Mouse (Mus musculus) left cerebral cortex, adult 9 months (tissue): ENCODE measurements around the gene Krt83.
"Not testable (repeated sequence)": the region's sequence is repeated elsewhere in the genome, so short reads cannot be mapped to it uniquely, and the experiment has no call there.

Source experiments
- DNase-seq, 2 experiments: peaks; one replicate each; pipeline ENCODE4 v3.0.0; 2022; ENCODE audit warnings: low spot score in 2 of 2

Gene Krt83

GRCm38 (mm10) chr15:101491431-101491830 lies at the start of gene Krt83:
Krt83 (minus strand) TSS chr15:101491512.
- DNase-seq, result no peak

DNA sequence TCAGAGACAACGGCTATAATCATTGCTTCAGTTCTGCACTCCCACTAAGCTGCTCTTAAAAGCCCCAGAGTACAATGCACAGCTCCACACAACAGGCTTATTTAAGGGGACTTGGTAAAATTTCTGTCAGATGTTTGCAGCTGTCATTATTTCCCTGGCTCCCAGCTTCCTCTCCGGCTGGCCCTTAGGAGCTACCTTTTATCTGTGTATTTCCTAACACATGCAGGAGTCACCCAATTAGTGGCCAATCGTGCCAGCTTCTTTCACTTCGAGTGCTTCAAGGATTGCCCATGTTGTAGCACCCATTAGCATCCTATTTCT lies 47.2 kb upstream of the Krt83 start:
- no peak for DNase-seq

DNA sequence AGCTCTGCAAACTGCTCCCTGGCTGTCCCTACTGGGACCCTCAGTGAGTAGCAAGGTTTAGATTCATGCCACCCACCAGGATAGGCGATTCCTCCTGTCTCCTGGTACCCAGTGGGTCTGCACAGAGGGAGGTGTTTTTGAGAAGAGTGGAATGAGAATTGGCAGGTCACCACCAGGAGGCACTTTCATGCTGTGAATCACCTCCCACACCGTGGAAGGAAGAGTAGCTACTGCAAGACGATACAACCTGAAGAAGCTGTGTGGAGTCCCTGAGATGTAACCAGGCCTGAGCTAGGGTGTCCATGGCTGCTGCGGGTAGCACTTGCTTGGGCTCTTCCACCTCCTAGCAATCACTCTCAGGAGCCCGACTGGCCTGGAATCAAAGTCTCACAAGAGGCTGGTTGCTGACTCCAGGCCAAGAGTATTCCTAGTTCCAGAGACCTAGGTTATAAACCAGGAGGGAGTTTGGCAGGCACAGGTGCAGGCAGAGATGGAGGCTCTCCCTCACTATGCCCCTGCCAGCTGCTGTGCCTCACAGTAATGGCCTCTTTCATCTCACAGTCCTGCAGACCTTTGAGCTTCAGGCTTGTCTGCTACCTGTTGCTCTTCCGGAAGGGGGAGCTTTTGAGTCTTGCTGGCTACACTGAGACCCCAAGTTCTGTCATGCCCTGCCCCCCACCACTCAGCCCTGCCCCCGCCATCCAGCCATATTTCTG lies 46.7 kb upstream of the Krt83 start:
- DNase-seq, result no peak

DNA sequence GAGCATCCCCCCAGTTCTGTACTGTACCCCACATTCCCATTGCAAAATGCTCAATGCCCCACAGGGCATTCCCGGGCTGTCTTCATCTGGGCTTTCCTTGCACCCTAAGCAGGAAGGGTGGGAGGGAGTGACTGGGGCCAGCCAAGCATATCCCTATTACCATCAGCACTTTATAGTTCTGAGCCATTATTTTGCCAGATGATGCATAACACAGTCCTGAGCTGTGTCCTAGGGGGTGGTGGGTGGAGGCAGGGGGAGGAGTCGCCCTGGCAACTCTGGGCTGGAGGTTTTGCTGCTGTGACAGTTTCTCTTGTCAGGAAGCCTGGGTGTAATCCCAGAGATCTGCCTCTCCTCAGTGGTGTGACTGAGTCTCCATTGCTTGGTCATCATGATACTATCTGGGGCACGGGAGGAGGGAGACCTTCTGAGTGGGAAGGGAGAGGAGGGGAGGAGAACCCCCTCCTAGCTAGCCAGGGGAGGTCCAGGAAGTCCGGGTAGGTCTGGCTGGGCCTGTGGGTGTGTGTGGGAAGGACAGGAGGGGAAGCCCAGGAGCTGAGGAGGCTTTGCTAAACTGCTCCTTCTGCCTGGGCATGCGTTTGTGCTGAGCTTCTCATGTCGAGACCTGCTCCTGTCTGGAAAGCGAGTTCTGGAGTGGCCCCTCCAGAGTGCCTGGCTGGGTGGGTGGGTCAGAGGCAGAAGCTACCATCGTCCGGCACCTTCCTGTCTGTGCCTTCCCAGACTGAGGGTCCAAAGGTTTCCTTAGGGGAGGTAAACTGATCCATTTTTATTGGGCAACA lies 44.9 kb upstream of the Krt83 start:
- DNase-seq, result no peak

DNA sequence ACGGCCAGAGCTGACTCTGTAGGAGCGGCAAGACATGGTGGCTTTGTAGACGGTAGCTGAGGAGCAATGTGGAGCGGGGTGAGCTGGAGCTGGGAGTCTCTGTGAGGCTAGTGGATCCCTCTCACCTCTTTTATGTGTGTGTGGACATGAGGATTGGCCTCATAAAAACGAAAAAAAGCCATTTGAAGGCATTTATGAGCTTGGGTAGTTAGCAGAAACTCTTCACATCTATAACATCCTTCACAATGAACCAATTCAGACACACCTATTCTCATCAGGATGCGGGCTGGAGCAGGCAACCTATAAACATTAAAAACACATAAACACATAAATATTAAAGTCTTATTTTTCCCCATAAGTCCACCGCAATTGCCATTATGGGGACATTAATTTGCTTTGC lies 41.4 kb upstream of the Krt83 start, which contains the start of gene Krt84:
TSS of gene Krt84 (minus strand) at position 101 of the 400 bp plus-strand sequence.
- DNase-seq, result no peak

- DNase-seq, result no peak
These were observed 31.4 kb upstream of the Krt83 start for GRCm38 (mm10) chr15:101522556-101523232.

DNA sequence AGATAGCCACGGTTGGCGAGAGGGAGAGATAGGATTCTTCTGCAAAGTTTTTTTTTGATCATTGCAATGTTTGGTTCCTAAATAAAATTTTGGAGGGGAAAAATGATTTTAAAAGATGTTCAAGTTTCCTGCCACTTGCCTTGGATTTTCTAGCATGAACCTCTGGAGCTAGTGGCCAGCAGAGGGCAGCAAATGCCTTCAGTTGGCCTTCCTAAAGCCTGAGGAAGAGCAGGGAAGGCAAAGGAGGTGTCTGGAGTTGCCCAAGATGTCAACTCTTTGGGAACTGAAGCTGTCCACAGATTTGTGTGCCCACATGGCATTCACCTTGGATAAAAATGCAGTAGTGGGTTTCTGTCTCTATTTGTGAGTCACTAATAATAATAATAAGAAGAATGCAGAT lies 28.5 kb upstream of the Krt83 start:
- peak; percentile 38 to 85 for DNase-seq

DNA sequence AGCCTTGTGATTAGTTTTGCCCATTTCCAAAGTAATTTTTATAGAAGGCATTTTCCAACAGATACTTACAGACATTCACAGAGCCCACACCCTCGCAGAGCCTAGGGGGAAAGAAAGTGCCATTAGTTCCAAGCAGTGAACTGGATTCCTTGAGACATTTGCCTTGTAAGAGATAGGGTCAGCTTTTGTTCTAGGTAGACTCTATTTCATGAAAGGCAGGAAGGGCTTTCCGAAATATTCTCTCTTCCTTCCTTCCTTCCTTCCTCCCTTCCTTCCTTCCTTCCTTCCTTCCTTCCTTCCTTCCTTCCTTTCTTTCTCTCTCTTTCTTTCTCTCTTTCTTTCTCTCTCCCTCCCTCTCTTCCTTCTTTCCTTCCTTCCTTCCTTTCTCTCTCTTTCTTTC lies 25.8 kb upstream of the Krt83 start, which contains the start of gene Gm49425:
TSS of gene Gm49425 (minus strand) at position 101 of the 400 bp plus-strand sequence.
- not testable (repeated sequence) for DNase-seq

DNA sequence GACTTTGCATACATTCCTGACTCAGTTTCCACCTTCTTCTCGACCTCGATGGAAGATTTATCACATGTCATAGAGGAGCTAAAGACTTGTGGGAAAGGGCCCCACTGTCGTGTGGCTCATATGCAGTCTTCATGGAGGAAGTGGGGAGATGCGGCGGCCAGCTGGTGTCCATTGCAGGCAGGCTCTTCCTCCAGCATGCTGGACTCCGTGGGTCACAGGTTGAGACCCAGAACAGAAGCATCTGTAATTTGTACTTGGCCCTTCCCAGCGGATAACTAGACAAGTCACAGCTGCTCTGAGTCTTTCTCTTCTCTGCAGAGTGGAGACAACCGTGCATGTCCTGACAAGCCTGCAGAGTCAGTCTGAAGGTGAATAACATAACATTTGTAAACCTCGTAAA lies 16.9 kb upstream of the Krt83 start:
- no peak for DNase-seq

- DNase-seq, result no peak
These were observed 15.8 kb upstream of the Krt83 start for GRCm38 (mm10) chr15:101506896-101507758.

DNA sequence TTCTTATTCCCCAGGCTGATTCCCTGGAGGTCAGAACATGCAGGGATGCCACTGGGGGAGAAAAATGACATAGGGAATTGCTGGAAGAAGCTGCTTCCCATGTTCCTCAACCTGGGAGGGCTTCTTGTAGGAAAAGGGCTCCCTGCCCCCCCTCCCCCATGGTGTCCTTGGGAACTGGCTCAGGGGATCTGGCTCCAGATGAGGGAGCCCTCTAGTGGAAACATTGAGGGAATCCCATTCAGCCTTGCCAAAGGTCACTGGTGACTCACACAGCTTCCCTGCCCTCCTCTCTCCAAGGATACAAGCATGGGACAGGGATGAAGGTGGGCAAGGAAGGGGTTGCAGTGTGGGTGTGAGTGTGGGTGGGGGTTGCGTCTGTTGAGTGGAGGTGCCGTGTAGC lies 5.9 kb upstream of the Krt83 start:
- DNase-seq, result no peak

DNA sequence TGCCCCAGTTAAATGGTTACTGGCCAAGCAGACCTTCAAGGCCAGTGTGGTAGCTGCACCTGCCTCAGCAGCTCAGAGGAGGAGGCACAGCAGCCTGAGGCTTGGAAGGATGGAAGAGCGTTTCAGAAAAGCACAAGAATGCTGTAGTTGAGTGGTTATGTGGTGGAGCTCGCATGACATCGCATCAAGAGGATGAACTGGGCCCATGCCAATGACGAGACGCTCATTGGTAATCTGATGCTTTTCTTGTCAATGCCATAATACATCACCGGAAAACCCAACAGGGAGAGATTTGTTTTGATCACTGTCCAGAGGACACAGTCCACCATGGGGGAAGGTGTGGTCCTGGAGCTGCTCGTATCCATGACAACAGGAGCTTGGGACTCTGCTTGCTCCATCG lies 4.0 kb upstream of the Krt83 start:
- DNase-seq, result no peak

DNA sequence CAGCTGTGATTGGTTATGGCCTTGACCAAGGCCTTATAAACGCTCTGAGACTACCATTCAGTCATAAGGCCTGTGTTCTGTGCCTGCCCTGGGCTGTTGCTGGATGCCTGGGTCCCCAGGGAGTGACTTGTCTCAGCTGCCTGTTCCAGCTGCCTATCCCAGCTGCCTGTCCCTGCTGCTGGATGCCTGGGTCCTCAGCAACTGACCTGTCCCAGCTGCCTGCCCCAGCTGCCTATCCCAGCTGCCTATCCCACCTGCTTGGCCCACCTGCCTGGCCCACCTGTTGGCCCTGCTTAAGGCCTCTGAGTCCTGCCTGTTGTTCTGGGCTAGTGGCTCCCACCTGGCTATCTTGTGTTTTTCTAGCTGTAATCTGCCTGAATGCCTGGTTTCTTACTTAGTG lies 2.9 kb upstream of the Krt83 start:
- no peak for DNase-seq

DNA sequence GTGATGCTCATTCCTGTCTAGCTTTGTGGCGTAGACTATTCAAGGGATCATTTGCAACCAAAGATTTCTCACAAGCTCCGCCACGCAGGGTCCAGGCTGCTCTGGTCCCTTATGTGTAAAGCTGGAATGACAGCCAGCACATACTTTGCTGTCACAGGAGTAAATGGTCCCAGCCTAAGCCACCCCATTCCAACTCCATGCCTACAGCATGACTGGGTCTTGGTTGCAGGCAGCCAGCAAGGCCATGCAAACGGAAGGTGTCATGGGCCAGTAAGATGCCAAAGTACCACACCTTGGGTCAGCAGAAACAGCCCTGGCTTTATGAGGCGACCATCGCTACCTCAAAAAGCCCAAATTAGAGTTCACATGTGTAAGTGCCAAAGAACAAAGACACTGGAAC lies 2.4 kb upstream of the Krt83 start:
- no peak for DNase-seq

DNA sequence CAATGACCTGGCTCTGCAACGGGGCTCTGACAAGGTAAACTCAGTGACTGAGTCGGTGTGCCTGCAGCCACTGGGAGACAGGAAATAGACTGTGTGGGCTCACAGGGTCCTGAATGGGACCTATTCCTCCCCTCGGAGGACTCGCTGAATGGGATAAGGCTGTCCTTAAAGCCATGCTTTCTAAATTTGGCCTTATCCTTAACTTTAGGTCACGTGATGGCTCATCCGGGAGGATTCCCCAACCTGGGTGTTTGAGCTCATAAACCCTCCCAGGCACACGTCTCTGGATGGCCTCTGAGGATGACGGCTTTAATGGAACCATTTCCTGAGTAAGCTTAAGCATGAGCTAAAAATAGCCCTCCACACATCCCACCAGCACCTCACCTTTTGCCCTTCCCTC lies 1.4 kb upstream of the Krt83 start:
- DNase-seq, result no peak

DNA sequence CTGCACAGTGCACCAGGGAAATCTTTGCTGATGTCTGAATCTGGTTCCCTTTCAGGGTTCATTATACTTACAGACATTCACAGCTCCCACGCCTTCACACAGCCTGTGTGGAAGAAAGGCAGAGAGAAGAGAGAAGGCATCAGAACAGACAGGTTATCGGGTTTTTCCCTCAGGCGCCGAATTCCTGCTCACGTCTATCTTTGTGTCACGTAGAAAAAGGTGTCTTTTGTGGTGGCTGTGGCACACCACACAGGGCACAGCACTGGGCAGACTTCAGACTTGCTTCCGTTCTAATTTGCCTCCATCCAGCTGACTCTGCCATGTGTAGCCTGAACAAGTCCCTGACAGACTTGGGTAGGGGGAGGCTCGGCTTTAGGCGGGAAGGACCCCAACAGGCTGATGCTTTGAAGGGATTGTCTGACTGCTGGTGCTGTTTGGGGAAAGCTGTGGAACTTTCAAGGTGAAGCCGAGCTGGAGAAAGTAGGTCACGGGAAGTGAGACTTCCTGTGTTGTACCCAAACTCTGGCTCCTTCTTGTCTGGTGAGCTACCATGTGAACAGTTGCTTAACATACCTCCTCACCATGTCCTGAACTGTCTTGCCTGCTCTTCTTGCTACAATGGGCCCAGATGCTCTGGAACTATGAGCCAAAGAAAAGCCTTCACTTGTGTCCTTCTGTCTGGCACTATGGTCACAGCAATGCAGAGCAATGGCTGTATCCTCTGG lies 5.2 kb downstream of the Krt83 start:
- peak; percentile 38 to 40 for DNase-seq

- DNase-seq, result no peak
These were observed 6.4 kb downstream of the Krt83 start for GRCm38 (mm10) chr15:101484939-101485338.

GRCm38 (mm10) chr15:101483646-101484045 lies 7.7 kb downstream of the Krt83 start:
- DNase-seq, result no peak

GRCm38 (mm10) chr15:101482056-101482455 lies 9.3 kb downstream of the Krt83 start:
- no peak for DNase-seq

DNA sequence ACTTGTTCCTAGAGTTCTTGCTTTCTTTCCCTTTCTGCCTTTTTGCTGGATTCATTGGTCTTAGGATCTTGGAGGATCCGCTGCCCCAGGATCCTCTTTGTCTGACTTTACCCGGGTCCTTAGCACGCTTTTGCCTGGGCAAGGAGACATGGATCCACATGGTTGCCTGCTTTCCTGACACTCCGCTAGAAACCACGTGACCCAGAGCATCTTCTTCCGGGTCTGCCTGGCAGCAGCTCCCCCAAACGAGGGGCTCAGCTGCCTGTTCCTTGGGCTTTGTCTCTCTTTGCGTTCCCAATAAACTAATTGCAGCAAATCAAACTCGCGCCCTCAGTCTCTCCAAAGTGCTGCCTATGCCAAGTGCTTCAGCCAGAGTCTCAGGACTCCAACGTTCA lies 11.6 kb downstream of the Krt83 start:
- DNase-seq, result no peak
